Mouse (Mus musculus): Measurements from ENCODE around the gene Rrm2.

- no peak for TF ChIP-seq CTCF (IDR thresholded peaks at IDR 0.05; ENCODE audit: extremely low read depth, insufficient read depth, low read length)
- TF ChIP-seq POLR2A (IDR thresholded peaks at IDR 0.05; ENCODE audit: extremely low read depth, insufficient read depth, low read length), result no peak
These were observed 2.4 kb upstream of the Rrm2 start for GRCm38 (mm10) chr12:24705502-24706263.
